Mouse (Mus musculus) midbrain, embryonic 15.5 days (tissue): ENCODE data around the gene Dnhd1. TPM values are rescaled to one million over a fixed set of nuclear protein-coding genes. Genes with fewer than 3 reads are reported as not detected.

Experiments
- ATAC-seq: fragments of 200-750 bp; cut with Nextera tagmentation; replicated peaks from 2 replicates; pipeline ENCODE4 v1.8.0; 2017; ENCODE audit warnings: moderate TSS enrichment
- H3K27ac ChIP-seq: fragments of 300-500 bp; sonication (generic); 2 replicates; pipeline ENCODE4 v1.5.1; 2015; ENCODE audit warnings: mild to moderate bottlenecking, inconsistent platforms
- H3K27me3 ChIP-seq: fragments of 300-500 bp; sonication (generic); replicated peaks from 2 replicates; pipeline ENCODE4 v1.6.1; 2015; ENCODE audit warnings: inconsistent platforms
- H3K36me3 ChIP-seq: fragments of 300-500 bp; sonication (generic); replicated peaks from 2 replicates; pipeline ENCODE4 v1.6.1; 2015; ENCODE audit warnings: inconsistent platforms
- H3K4me1 ChIP-seq: fragments of 300-500 bp; sonication (generic); 2 replicates; pipeline ENCODE4 v1.6.1; 2015; ENCODE audit warnings: inconsistent platforms
- H3K4me2 ChIP-seq: fragments of 300-500 bp; sonication (generic); 2 replicates; pipeline ENCODE4 v1.6.1; 2015; ENCODE audit warnings: inconsistent platforms, mild to moderate bottlenecking, moderate library complexity
- H3K4me3 ChIP-seq: fragments of 300-500 bp; sonication (generic); 2 replicates; pipeline ENCODE4 v1.5.1; 2015; ENCODE audit warnings: mild to moderate bottlenecking, inconsistent platforms
- H3K9ac ChIP-seq: fragments of 300-500 bp; sonication (generic); 2 replicates; pipeline ENCODE4 v1.6.1; 2015; ENCODE audit warnings: mild to moderate bottlenecking, inconsistent platforms
- H3K9me3 ChIP-seq: fragments of 300-500 bp; sonication (generic); 2 replicates; pipeline ENCODE4 v1.6.1; 2016; ENCODE audit warnings: inconsistent platforms
- WGBS: fragments of 180-500 bp; shearing (Covaris S2); methylation state at CpG from one replicate; pipeline ENCODE4 v1.1.7; 2015; ENCODE audit warnings: mixed read lengths; 5-methylcytosine and 5-hydroxymethylcytosine counted together
- polyA plus RNA-seq: library from polyadenylated mRNA; unstranded; fragments of >200 nt; fragmentation: Nextera tagmentation; extraction: Ambion mirVana; gene quantifications from 2 replicates; pipeline ENCODE4 v1.2.1, GENCODE M21; 2015

The Dnhd1 gene
- polyA plus RNA-seq, 1 experiment from 2014 or later, result 2.7 TPM

DNA sequence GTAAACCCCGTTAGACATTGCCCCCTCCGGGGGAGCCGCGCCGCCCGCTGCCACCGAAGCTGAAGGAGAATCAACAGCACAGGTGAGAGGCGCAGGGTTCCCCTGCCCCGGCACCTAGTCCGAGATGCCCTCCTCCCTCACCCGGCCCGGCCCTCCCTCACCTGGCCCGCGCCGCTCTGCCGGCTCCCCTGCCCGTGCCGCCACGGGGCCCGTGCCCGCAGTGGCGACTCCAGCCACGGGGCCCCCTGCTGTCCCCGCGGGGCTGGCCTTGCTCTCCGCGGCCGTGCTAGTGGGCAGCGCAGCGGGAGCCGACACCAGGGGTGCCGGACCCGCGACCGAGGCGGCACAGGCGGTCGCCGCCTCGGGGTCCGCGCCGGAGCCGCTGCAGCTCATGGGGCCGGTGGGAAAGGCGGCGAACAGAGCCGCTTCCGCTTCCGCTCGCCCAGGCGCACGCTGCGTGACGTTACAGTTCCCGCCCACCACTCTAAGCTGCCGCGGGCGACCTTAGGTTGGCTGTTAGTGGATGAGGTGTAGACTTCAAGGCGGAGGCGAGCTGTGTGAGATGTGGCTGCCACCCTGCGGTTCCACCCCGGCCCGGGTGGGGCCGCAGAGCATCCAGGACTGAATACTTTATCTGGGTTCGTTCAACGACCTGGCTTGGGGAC, 93.4 kb downstream of the Dnhd1 start, which contains the start of gene Taf10:
Taf10 (minus strand) TSS at position 436 of the 665 bp plus-strand sequence.
- under 1% methylated on average over 67 of the region's 67 CpGs for WGBS
- Histone ChIP-seq H3K36me3 (peaks cover 30% of the 10 kb centered on the region; the same call in 1 of the 2 replicates), H3K4me2 (peak within 1 kb of the TSS; percentile 96), H3K4me3 (peak within 1 kb of the TSS; percentile 96), H3K9ac (peak within 1 kb of the TSS; percentile 86), H3K27me3 (no peaks in the 10 kb centered on the region), H3K4me1 (peaks cover 16% of the 10 kb centered on the region), H3K27ac (peak within 1 kb of the TSS; percentile 85), H3K9me3 (no peaks in the 10 kb centered on the region)
- ATAC-seq, result peak; percentile 97

DNA sequence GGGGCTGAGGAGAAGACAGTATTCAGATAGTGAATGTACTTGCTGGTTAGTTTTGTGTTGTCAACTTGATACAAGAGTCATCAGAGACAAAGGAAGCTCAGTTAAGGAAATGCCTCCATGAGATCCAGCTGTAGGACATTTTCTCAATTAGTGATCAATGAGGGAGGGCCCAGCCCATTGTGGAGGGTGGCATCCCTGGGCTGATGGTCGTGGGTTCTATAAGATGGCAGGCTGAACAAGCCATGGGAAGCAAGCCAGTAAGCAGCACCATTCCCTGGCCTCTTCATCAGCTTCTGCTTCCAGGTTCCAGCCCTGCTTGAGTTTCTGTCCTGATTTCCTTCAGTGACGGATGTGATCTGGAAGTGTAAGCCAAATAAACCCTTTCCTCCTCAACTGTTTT, 97.1 kb downstream of the Dnhd1 start:
- H3K9ac ChIP-seq, result no peak overlapping the region
- ATAC-seq, result no peak
- no peak overlapping the region for H3K4me2 ChIP-seq
- H3K9me3 ChIP-seq, result no peaks in the 10 kb centered on the region
- no peak overlapping the region for H3K4me3 ChIP-seq
- H3K27ac ChIP-seq, result no peak overlapping the region
- peaks cover 28% of the 10 kb centered on the region for H3K4me1 ChIP-seq
- H3K36me3 ChIP-seq, result peaks cover 16% of the 10 kb centered on the region
- H3K27me3 ChIP-seq, result no peaks in the 10 kb centered on the region
- WGBS, result 78% methylated on average over 2 of the region's 2 CpGs

DNA sequence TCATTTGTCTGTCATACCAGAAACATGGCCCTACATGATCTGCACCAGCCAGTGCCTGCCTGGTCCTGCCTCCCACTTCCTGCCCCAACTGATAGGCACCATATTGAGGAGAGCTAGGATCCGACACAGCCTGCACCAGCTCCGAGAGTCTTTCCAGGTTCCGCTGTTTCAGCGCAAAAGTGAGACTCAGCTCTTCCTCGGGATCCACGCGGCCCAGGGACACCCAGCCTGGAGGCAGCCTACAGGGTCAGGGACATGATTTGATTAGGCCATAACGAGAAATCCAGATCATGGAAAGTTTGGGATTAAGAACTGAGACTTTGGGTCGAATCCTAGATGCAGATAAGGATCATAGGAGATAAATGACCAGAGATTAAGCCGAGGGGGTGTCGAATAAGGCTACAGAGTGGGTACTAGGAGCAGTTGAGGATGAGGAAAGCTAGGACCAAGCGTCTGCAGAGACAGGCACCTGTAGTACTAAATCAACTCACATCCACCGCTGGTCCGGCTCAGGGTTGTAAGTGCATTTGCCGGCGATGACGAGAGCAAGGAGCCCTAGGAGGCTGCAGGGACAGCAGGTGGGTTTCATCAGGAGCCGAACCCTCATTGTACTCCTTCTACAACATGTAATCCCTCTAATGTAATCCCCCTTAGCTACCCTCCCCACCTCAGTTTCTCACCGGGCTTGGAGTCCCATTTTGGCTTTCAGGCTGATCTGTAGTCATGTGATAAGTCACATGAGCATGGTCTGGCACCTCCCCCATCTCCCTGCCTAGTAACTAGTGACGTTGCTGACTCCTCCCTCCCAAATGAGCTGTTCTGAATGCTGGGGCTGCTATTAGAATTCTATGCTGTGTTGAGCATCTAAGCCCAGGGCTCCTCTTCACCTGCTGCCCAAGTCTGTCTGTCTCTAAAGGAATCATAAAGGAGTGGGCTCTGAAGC, 101.1 kb downstream of the Dnhd1 start, which contains the start of gene Tpp1:
Tpp1 (minus strand) TSS at position 745 of the 943 bp plus-strand sequence.
- Histone ChIP-seq H3K27me3 (no peaks in the 10 kb centered on the region), H3K36me3 (peaks cover 51% of the 10 kb centered on the region), H3K4me2 (peak within 1 kb of the TSS; percentile 55), H3K27ac (peak within 1 kb of the TSS; percentile 73), H3K4me3 (peak within 1 kb of the TSS; percentile 41), H3K9me3 (no peaks in the 10 kb centered on the region), H3K4me1 (peaks cover 17% of the 10 kb centered on the region), H3K9ac (peak within 1 kb of the TSS; percentile 50)
- WGBS, result 20% methylated on average over 20 of the region's 20 CpGs
- ATAC-seq, result peak; percentile 91

DNA sequence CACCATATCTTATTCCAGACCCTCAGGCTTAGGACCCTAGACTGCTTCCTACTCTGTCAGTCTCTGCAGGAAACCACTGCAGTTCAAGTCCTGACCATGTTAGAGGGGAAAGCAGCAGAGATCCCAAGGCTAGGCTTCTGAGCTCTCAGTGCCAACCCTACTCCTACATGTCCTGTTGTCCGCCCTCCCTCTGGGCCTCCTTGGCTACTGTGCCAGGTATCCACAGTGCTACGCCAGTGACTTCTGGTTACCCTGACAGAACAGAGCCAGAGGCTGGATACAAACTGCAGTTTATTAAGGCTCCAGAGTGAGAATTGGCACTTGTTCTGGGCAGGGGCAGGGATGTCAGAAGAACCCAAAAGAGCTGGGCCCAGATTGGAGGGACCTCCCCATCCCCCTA, 102.1 kb downstream of the Dnhd1 start:
- ATAC-seq, result peak; percentile 18
- peaks cover 57% of the 10 kb centered on the region for H3K36me3 ChIP-seq
- H3K27ac ChIP-seq, result no peak overlapping the region; the same call in 1 of the 2 replicates
- 90% methylated on average over 2 of the region's 2 CpGs for WGBS
- H3K4me3 ChIP-seq, result no peak overlapping the region
- H3K4me1 ChIP-seq, result peaks cover 17% of the 10 kb centered on the region
- H3K27me3 ChIP-seq, result no peaks in the 10 kb centered on the region
- H3K9me3 ChIP-seq, result no peaks in the 10 kb centered on the region
- H3K4me2 ChIP-seq, result no peak overlapping the region
- H3K9ac ChIP-seq, result no peak overlapping the region

DNA sequence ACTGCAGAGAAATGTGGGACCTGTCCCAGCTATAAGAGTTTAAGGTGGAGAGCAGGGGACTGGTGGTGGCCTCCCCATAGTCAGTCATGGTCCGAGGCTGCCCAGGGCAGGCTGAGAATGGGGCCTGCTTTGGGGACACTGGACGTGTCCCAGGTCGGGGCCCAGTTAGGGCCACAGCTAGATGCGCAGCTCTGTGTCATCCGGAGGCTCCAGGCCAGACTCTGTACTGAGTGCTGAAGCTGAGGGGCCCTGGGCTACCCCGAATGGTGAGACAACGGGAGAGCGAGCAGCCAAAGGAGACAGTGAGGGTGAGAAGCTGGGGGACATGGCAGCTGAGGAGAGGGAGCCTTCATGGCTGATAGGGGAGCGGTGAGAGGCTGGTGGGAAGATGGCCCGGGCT, 102.7 kb downstream of the Dnhd1 start:
- 91% methylated on average over 10 of the region's 10 CpGs for WGBS
- Histone ChIP-seq H3K27ac (no peak overlapping the region), H3K9me3 (no peaks in the 10 kb centered on the region), H3K4me3 (no peak overlapping the region), H3K36me3 (peaks cover 63% of the 10 kb centered on the region), H3K9ac (no peak overlapping the region), H3K27me3 (no peaks in the 10 kb centered on the region), H3K4me2 (no peak overlapping the region), H3K4me1 (peaks cover 17% of the 10 kb centered on the region)
- ATAC-seq, result 0 out of 2 replicates have a peak, but pooled peaks have one; percentile 1

DNA sequence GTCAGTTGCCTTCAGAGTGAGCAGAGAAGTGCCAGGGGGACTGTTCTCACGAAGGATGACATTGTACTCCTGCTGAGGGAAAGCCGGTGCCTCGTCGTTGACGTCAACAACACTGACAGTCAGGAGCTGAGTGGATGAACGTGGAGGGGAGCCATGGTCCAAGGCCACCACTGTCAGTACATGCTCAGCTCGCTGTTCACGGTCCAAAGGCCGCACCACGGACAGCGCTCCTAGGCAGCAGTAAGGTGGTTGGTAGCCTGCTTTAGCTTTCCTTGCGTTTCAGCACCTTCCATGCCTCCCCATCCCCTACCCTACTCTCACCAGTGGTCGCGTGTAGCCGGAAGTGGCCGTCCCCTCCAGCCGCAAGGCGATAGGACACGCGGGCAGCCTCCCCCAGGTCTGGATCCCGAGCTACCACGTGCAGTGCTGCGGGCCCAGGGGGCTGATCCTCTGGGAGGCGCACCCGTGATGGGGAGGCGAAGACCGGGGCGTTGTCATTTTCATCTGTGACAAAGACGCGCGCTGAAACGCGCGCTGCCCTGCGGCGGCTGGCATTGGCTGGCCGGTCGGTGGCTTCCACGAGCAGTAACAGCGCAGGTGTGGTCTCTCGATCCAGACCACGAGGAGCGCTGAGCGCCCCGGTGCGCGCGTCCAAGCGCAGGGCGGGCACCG, 111.3 kb downstream of the Dnhd1 start:
- H3K9ac ChIP-seq, result no peak overlapping the region
- no peaks in the 10 kb centered on the region for H3K27me3 ChIP-seq
- H3K4me1 ChIP-seq, result no peaks in the 10 kb centered on the region
- H3K4me2 ChIP-seq, result no peak overlapping the region
- ATAC-seq, result peak; percentile 15; the same call in 1 of the 2 replicates
- no peaks in the 10 kb centered on the region for H3K9me3 ChIP-seq
- WGBS, result 25% methylated on average over 51 of the region's 51 CpGs
- H3K4me3 ChIP-seq, result no peak overlapping the region
- no peak overlapping the region for H3K27ac ChIP-seq
- H3K36me3 ChIP-seq, result peaks cover 75% of the 10 kb centered on the region

DNA sequence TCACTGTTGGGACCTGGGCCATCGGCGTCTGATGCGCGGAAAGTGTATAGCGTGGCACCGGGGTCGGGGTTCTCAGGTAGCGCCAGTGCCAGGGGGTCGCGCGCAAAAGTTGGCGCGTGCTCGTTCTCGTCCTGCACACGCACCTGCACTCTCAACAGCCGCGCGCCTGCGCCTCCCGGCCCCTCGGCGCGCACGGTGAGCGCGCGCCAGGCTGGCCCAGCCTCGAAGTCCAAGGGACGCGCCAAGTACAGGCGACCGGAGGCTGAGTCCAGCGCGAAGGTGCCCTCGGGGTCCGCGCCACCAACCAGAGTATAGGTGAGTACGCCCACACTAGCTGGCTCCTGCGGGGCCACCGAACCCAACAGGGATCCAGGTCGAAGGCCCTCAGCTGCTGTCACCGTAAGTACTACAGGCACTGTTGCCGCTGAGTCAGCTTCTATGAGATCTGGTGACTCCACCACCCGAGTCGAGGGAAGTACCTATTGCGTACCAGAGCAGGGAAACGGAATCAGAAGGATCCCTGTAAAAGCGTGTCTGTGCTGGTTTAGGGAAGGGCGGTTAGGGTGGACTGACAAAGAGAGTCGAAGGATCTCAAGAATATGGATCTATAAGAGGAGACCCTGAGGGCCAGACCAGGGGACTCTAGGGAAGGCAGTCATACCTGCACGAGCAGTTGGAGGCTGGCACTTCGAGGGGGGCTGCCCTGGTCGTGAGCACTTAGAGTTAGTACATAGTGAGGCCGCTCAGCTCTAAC, 112.1 kb downstream of the Dnhd1 start:
- Histone ChIP-seq H3K4me3 (no peak overlapping the region), H3K9me3 (no peaks in the 10 kb centered on the region), H3K27me3 (no peaks in the 10 kb centered on the region), H3K9ac (no peak overlapping the region), H3K4me1 (peaks cover 5% of the 10 kb centered on the region), H3K27ac (no peak overlapping the region), H3K4me2 (no peak overlapping the region), H3K36me3 (peaks cover 68% of the 10 kb centered on the region)
- ATAC-seq, result peak; percentile 21; the same call in 1 of the 2 replicates
- WGBS, result 28% methylated on average over 55 of the region's 55 CpGs

DNA sequence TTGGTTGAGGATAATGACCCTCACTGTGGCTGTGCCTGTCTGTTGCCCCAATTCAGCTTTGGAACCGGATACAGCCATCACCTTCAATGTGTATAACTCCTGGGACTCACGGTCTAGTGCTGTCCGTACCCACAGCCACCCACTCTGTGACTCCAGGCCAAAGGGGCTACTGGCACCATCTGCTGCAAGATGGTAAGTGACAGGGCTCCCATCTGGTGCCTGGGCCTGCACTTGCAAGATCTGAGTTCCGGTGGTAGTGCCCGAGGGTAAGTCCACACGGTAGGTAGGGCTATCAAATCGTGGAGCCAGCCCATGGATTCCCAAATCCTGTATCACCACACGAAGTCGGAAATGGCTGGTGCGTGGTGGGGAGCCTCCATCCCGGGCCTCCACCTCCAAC, 113.7 kb downstream of the Dnhd1 start:
- Histone ChIP-seq H3K4me1 (peaks cover 22% of the 10 kb centered on the region), H3K4me2 (no peak overlapping the region), H3K9me3 (no peaks in the 10 kb centered on the region), H3K4me3 (no peak overlapping the region), H3K36me3 (peaks cover 58% of the 10 kb centered on the region), H3K27me3 (no peaks in the 10 kb centered on the region), H3K9ac (no peak overlapping the region), H3K27ac (no peak overlapping the region)
- 91% methylated on average over 11 of the region's 11 CpGs for WGBS
- ATAC-seq, result no peak

DNA sequence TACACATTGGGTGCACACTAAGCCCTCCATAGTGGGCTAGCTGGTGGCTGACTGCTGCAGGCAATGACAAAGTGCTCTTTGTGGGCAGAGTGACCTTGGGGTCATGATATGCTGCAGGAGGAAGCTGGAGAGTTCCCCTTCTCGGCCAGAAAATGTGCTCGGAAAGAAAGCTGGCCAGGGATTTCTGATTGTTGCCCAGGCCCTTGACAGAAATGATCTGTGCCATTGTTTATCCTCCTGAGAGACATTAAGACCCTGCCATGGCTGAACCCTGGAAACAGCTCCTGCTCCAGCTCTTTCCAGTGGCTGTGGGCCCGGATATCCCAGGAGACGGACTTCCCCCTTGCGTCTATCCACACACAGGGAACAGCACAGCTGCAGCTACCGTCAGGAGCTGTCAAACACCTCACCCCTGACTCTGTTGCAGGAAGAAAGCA, 117.1 kb downstream of the Dnhd1 start:
- Histone ChIP-seq H3K27ac (peak overlapping the region; percentile 32), H3K9me3 (no peaks in the 10 kb centered on the region), H3K27me3 (no peaks in the 10 kb centered on the region), H3K4me1 (peaks cover 43% of the 10 kb centered on the region), H3K4me2 (no peak overlapping the region), H3K4me3 (no peak overlapping the region), H3K9ac (no peak overlapping the region), H3K36me3 (peaks cover 64% of the 10 kb centered on the region)
- no peak for ATAC-seq
- WGBS, result 8% methylated on average over 6 of the region's 6 CpGs

DNA sequence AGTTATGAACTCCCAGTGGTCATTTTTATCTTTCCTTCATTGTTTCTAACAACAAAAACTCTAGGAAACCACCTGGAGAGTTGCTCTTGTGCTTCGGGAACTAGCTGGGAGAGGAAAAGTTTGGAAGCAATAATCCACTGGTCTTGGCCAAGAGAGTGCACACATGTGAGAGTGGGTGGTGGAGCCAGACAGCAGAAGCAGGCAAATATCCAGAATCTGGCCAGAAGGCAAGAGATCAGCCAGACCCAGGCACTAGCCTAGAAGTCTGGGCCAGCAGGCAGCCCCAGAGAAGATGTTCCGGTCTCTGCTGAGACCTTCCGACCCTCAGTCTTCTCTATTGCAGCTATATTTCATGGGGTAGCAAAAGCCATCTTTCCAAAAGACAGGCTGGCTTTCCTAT, 119.3 kb downstream of the Dnhd1 start:
- 84% methylated on average over 3 of the region's 3 CpGs for WGBS
- H3K9me3 ChIP-seq, result no peaks in the 10 kb centered on the region
- H3K4me2 ChIP-seq, result no peak overlapping the region
- H3K4me3 ChIP-seq, result no peak overlapping the region
- no peaks in the 10 kb centered on the region for H3K27me3 ChIP-seq
- no peak for ATAC-seq
- peaks cover 47% of the 10 kb centered on the region for H3K36me3 ChIP-seq
- H3K9ac ChIP-seq, result no peak overlapping the region
- H3K4me1 ChIP-seq, result peaks cover 58% of the 10 kb centered on the region
- H3K27ac ChIP-seq, result no peak overlapping the region
